Mouse (Mus musculus): ENCODE data around the gene Abcd3. TPM values are rescaled to one million over a fixed set of nuclear protein-coding genes. Genes with fewer than 3 reads are reported as not detected.
A peak's percentile ranks its signal among the peaks of the same experiment; 100 is the strongest.

The Abcd3 gene
- polyA plus RNA-seq, 1 experiment, result 30.5 TPM

DNA sequence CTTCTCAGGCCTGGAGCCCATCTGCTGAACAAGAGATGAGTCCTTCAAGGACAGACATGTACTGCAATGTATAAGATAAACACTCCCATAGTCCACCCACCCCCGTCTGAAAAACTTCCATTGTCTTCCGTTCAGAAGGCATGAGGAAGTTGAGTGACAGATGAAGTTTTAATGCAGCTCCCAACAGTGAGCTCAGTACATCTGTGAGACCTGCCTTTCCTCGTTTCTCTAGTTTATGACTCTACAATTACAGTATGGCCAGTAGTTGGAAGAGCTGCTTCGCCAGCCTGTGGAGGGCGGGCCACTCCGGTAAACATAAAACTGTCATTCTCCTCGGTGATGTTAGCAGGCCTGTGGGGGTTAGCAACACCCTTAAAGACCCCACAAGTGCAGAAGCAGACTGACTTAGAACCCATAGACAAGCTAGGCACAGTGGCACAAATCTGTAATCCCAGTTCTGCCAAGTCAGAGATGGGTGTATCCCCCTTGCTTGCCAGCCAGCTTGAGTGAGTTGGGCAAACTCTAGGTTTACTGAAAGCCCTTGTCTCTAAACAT lies 27.3 kb upstream of the Abcd3 start:
- TF ChIP-seq POLR2A (IDR thresholded peaks at IDR 0.05; ENCODE audit: borderline replicate concordance, extremely low read depth, insufficient read depth, insufficient read length, poor library complexity, severe bottlenecking) (no peak), CTCF (IDR thresholded peaks at IDR 0.05; ENCODE audit: borderline replicate concordance, extremely low read depth, insufficient read depth, insufficient read length) (no peak)
- no peak for DNase-seq (ENCODE audit: low read depth)

DNA sequence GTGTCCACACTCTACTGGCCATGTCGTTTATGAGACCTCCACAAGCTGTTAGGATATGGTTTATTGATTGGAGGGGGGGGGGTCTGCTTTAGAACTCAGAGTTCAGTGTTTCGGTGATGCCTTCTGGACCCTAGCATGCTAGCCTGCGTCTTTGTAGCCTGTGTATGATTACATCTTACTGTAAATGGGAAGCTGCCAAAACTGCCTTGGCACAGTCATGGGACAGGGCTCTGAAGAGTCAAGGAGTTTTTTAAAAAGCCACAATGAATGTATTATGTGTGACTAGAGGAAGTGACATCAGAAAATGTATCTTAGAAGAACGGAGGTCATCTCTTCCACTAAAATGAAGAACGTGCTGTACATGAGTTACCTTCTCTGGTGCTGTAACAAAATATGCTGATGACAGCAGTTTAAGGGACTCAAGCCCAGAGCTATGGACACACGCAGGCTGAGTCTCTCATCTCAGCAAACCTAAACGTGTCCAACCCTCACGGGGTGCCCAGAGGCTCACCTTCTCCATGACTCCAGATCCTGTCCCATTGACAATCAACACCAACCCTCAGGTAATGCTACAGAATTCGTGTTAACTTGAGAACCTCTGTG lies 26.4 kb upstream of the Abcd3 start:
- TF ChIP-seq POLR2A (IDR thresholded peaks at IDR 0.05; ENCODE audit: borderline replicate concordance, extremely low read depth, insufficient read depth, insufficient read length, poor library complexity, severe bottlenecking) (no peak), CTCF (IDR thresholded peaks at IDR 0.05; ENCODE audit: borderline replicate concordance, extremely low read depth, insufficient read depth, insufficient read length) (no peak)
- DNase-seq (ENCODE audit: low read depth), result no peak

DNA sequence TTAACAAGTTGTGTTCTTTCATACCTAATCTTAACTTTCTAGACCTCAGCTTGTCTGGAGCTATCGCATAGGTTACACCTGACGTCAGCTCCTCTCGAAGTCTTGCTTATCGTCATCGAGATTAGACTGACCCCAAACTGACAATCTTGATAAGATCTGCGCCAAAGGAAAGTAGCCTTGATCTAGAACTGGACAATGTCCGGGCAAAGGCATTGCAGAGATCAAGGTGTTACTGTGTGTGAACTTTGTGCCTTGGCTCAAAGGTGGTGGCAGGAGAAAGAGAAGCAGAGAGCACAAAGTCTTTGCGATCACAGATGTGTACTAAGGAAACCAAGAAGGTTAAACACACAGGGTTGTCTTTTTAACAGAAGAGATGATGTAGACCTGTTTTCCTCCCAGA lies 25.2 kb upstream of the Abcd3 start:
- TF ChIP-seq CTCF (IDR thresholded peaks at IDR 0.05; ENCODE audit: borderline replicate concordance, extremely low read depth, insufficient read depth, insufficient read length) (no peak), POLR2A (IDR thresholded peaks at IDR 0.05; ENCODE audit: borderline replicate concordance, extremely low read depth, insufficient read depth, insufficient read length, poor library complexity, severe bottlenecking) (no peak)
- DNase-seq (ENCODE audit: low read depth), result no peak

DNA sequence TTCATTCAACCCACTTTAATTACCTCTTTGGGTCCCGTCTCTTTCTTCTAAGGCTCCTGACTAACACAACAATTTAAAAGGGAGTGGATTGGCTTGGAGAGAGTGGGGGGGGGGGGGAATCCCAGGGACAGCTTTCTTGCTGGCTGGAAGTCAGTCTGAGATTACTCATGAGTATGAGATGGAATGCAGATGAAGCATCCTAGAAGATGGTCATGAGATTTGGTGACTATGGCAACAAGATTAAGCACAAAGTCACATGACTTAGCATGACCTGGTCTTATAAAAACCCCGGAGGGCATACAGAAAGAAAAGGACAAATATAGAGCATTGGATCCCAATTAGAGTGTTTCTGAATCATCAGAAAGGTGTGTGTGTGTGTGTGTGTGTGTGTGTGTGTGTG lies 19.6 kb upstream of the Abcd3 start:
- TF ChIP-seq CTCF (IDR thresholded peaks at IDR 0.05; ENCODE audit: borderline replicate concordance, extremely low read depth, insufficient read depth, insufficient read length), result no peak
- no peak for TF ChIP-seq POLR2A (IDR thresholded peaks at IDR 0.05; ENCODE audit: borderline replicate concordance, extremely low read depth, insufficient read depth, insufficient read length, poor library complexity, severe bottlenecking)
- DNase-seq (ENCODE audit: low read depth), result no peak

DNA sequence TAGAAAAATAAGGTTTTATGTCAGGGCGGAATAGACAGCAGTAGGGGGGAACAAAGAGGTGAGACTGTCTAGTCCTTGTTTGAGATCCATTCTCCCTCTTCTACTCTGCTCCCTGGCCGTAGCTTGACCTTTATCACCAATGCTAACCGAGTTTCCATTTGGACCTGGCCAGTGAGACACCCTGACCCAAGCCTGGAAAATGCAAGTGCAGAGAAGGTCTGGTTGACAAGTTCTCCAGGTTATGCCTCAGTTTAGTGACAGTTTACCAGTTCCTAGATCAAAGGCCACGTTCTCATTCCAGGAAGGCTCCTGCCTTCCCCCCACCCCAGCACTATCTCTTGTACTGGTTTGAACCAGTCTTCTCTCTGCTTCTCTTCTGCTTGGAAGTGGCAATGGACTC lies 19.1 kb upstream of the Abcd3 start:
- no peak for DNase-seq (ENCODE audit: low read depth)
- TF ChIP-seq CTCF (IDR thresholded peaks at IDR 0.05; ENCODE audit: borderline replicate concordance, extremely low read depth, insufficient read depth, insufficient read length), result no peak
- no peak for TF ChIP-seq POLR2A (IDR thresholded peaks at IDR 0.05; ENCODE audit: borderline replicate concordance, extremely low read depth, insufficient read depth, insufficient read length, poor library complexity, severe bottlenecking)

DNA sequence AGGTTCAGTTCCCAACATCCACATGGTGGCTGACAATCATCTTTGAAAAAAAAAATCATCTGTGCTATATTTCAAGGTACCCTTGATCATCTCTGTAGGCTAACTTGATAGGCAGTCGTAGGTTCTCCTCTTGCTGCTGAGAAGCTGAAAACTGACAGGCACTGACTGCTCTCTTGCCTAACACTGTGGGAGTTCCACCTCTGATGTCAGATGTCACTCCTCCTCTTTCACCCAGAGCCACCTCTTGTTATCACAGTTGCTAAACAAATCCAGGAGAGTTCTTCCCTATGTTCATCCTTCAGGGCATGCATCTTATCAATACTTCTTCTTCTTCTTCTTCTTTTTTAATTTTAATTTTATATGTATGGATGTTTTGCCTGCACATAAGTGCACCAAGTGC lies 10.0 kb upstream of the Abcd3 start:
- DNase-seq (ENCODE audit: low read depth), result no peak
- TF ChIP-seq CTCF (IDR thresholded peaks at IDR 0.05; ENCODE audit: borderline replicate concordance, extremely low read depth, insufficient read depth, insufficient read length) (no peak), POLR2A (IDR thresholded peaks at IDR 0.05; ENCODE audit: borderline replicate concordance, extremely low read depth, insufficient read depth, insufficient read length, poor library complexity, severe bottlenecking) (no peak)

DNA sequence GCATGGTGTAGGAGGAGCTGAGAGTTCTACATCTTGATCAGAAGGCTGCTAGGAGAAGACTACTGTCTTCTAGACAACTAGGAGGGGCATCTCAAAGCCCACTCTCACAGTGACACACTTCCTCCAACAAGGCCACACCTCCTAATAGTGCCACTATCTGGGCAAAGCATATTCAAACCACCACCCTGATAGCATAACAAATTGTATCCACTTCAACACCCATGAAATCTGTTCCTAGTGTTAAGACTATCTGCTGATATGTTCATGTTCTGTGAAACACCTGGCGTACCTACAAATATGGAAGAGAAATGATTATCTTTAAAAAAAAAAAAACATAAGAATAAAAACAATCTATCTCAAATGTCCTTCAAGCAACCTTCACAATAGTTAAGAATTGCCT lies 9.2 kb upstream of the Abcd3 start:
- no peak for DNase-seq (ENCODE audit: low read depth)
- TF ChIP-seq CTCF (IDR thresholded peaks at IDR 0.05; ENCODE audit: borderline replicate concordance, extremely low read depth, insufficient read depth, insufficient read length) (no peak), POLR2A (IDR thresholded peaks at IDR 0.05; ENCODE audit: borderline replicate concordance, extremely low read depth, insufficient read depth, insufficient read length, poor library complexity, severe bottlenecking) (no peak)

DNA sequence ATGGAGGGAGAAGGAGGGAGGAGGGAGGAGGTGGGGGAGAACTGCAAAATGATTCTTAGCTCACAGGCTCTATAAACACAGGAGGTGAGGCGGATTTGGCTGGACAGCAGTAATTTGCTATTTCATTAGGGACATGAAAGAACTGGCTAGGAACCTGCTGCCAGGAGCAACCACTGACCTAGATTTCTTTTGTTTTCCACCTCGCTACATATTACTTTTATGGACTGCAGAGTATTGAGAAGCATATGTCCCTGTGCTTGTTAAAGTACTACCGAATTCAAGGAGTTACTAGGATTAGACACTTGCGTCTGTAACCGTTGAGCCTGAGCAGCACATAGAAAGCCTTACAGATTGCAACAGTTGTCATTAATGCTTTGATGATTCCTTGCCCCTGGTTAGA lies 7.5 kb upstream of the Abcd3 start:
- peak; percentile 17 for DNase-seq (ENCODE audit: low read depth)
- TF ChIP-seq CTCF (IDR thresholded peaks at IDR 0.05; ENCODE audit: borderline replicate concordance, extremely low read depth, insufficient read depth, insufficient read length), result no peak
- TF ChIP-seq POLR2A (IDR thresholded peaks at IDR 0.05; ENCODE audit: borderline replicate concordance, extremely low read depth, insufficient read depth, insufficient read length, poor library complexity, severe bottlenecking), result no peak

DNA sequence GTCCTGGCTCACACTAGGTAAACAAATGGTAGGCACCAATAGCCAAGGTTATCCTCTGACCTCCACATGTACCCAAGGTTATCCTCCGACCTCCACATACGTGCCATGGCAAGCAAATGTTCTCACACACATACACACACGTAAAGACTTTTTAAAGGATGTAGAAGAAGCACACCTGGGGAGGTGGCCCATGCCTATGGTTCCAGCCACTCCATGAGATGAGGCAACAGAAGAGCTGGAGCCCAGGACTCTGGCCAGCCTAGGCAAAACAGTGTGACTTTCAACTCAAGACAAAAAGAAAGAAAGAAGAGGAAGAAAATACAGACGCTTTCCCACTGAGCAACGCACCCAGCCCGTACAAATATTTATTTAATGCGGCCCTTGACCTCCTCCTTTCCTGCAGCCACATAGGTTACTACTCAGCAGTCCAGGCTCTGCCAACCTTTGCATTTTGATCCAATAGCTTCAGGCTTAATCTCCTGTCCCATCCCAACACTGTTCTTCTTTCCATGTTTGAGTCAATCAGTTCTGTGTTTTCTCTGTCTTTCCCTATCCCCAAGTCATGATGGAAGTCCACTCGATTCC lies 6.5 kb upstream of the Abcd3 start:
- no peak for TF ChIP-seq POLR2A (IDR thresholded peaks at IDR 0.05; ENCODE audit: borderline replicate concordance, extremely low read depth, insufficient read depth, insufficient read length, poor library complexity, severe bottlenecking)
- no peak for TF ChIP-seq CTCF (IDR thresholded peaks at IDR 0.05; ENCODE audit: borderline replicate concordance, extremely low read depth, insufficient read depth, insufficient read length)
- no peak for DNase-seq (ENCODE audit: low read depth)

DNA sequence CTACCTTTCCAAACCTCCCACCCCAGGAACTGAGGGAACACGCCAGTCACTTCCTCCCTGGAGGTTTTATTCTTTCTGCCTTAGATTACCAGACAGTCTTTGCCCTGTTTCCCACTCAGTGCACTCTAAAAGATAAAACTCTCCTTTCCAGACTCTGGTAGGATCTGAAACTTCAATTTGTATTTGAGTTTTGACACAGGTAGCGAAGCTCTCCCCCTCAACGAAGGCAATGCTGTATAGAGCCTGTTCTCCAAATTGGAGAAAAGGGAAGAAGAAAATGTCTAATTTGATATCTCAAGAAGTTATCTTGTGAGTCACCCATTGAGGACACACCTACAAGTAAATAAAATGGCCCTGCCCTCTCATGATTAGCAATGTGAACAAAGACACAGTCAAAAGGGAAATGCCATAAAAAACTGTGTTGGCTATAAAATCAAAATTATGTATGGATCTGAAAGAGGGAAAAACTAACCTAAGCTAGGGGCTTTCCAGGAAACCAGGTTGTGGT lies 4.6 kb upstream of the Abcd3 start:
- no peak for DNase-seq (ENCODE audit: low read depth)
- TF ChIP-seq CTCF (IDR thresholded peaks at IDR 0.05; ENCODE audit: borderline replicate concordance, extremely low read depth, insufficient read depth, insufficient read length) (no peak), POLR2A (IDR thresholded peaks at IDR 0.05; ENCODE audit: borderline replicate concordance, extremely low read depth, insufficient read depth, insufficient read length, poor library complexity, severe bottlenecking) (no peak)

DNA sequence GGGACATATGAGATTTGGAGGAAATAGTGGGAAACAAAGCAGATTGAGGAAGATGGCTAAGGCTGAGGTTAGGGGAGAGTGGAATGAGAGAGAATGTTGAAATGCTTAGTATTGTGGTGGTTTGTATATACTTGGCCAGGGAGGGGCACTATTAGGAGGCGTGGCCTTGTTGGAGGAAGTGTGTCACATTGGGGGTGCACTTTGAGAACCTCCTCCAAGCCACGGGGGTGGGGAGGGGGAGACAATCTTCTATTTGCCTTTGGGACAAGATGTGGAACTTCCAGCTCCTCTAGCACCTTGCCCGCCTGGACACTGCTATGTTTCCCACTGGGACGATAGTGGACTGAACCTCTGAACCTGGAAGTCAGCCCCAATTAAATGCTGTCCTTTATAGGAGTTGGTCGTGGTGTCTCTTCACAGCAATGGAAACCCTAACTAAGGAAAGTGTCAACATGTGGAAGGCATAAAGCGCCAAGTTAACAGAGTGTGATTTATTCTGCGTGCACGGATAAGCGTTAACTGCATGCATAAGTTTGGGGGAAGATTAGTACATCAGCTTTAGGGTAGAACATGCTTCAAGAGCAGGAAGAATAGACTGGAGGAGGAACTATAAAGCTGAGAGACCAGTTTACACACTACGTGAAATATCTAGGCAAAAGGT lies 3.8 kb upstream of the Abcd3 start:
- TF ChIP-seq POLR2A (IDR thresholded peaks at IDR 0.05; ENCODE audit: borderline replicate concordance, extremely low read depth, insufficient read depth, insufficient read length, poor library complexity, severe bottlenecking) (no peak), CTCF (IDR thresholded peaks at IDR 0.05; ENCODE audit: borderline replicate concordance, extremely low read depth, insufficient read depth, insufficient read length) (no peak)
- DNase-seq (ENCODE audit: low read depth), result no peak

Data from brain, embryonic 14.5 days (tissue).